Mouse (Mus musculus) testis, postnatal 14 days (tissue): ENCODE results near the gene Gm10352.
"Not testable (repeated sequence)": the region's sequence is repeated elsewhere in the genome, so short reads cannot be mapped to it uniquely, and the experiment has no call there.

Experiments used
- DNase-seq: peaks from one replicate; pipeline ENCODE4 v3.0.0; 2021; ENCODE audit warnings: low spot score

The Gm10352 gene

DNA sequence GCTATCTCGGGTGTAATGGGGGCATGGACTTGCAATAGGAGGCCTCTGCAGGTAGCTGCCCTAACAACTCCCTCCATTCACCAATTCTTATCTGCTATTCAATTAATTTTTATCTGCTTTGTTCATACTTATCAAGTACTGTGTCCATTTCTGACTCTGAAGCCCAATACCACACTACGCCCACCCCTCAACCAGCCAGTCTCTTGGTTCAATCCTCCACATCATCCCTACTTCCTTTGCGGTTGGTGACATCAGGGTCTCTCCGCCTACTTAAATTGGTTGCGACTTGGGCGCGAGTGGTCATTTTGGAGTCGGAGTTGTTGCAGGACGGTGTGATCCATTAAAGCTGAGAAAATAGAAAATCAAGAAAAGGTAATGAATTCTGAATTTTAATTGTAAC is at the start of gene Gm10352:
TSS of gene Gm10352 (plus strand) at position 301 of the 400 bp plus-strand sequence.
- not testable (repeated sequence) for DNase-seq

DNA sequence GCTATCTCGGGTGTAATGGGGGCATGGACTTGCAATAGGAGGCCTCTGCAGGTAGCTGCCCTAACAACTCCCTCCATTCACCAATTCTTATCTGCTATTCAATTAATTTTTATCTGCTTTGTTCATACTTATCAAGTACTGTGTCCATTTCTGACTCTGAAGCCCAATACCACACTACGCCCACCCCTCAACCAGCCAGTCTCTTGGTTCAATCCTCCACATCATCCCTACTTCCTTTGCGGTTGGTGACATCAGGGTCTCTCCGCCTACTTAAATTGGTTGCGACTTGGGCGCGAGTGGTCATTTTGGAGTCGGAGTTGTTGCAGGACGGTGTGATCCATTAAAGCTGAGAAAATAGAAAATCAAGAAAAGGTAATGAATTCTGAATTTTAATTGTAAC is 31.5 kb downstream of the Gm10352 start, which contains the start of gene Gm29289:
TSS of gene Gm29289 (plus strand) at position 301 of the 400 bp plus-strand sequence.
- DNase-seq: not testable (repeated sequence)
